Mouse (Mus musculus): ENCODE data around the gene Ubald2. TPM values are rescaled to one million over a fixed set of nuclear protein-coding genes. Genes with fewer than 3 reads are reported as not detected.

The Ubald2 gene
- total and polyA plus RNA-seq, 3 experiments, result 56.8 to 77.7 TPM; not detected in 1

DNA sequence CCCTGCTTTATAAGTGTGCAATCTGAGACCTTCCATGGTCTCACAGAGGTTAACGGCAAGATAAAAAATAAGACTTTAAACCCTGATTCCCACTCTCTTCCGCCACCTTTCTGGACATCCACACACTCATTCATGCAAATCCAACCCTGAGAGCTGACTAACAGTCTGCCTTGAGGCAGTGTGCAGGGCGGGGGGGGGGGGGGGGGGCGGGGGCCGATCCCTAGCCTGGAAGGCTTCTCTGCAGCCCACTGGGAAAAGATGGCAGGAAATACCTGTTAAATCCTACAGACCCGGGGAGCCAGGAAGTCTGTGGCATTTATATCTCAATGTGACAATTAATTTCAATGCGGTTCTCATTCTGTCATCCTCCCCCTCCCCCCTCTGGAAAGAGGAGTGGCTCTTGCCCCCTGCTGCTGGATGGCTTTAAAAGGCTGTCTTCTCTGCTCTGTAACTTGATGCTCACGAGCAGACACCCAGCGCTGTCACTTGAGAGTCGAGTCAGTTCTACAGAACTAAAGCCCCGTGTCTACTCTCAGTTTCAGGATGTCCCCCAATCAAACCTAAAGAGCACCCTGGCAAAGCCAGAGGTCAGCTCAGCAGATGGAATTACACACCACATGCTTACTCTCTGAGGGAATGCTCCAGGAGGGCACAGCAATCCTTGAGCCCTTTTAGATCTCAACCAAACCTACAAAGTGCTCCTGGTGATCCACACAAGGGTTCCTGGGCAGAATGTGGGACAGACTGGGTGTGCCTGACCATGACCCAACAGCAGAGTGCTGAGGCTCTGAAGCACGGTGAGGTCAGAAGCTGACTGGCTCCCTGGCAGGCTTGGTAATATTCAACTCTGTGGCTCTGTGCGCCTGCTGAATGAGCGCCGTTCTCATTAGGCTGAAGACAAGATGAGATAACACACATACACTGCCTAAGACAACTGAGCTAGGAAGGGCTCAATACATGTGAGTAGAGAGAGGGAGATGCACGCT is 46.5 kb upstream of the Ubald2 start:
- no peak overlapping the region for H3K27ac ChIP-seq (ENCODE audit: control insufficient read depth, low read depth, low read length)
- H3K9me3 ChIP-seq (replicated peaks; ENCODE audit: insufficient read depth, low read length), result no peaks in the 10 kb centered on the region
- H3K4me3 ChIP-seq (ENCODE audit: control insufficient read depth in 1 of 2, insufficient read depth in 1 of 2, low read depth in 2 of 2, low read length in 2 of 2), result no peak overlapping the region
- H3K27me3 ChIP-seq (ENCODE audit: control insufficient read depth in 1 of 2, insufficient read depth in 2 of 2, low read length in 2 of 2), result no peaks in the 10 kb centered on the region
- TF ChIP-seq POLR2AphosphoS5 (IDR thresholded peaks at IDR 0.05; ENCODE audit: borderline replicate concordance, low read depth, low read length), result no peak
- TF ChIP-seq USF2 (IDR thresholded peaks at IDR 0.05; ENCODE audit: borderline replicate concordance in 1 of 2, insufficient read depth in 1 of 2, low read depth in 1 of 2, low read length in 2 of 2), result no peak
- no peak for TF ChIP-seq TBP (IDR thresholded peaks at IDR 0.05; ENCODE audit: low read depth, low read length)
- no peak for TF ChIP-seq CHD1 (IDR thresholded peaks at IDR 0.05; ENCODE audit: low read depth, low read length)
- TF ChIP-seq ELF1 (IDR thresholded peaks at IDR 0.05; ENCODE audit: low read depth, low read length), result no peak
- no peak for TF ChIP-seq ETS1 (IDR thresholded peaks at IDR 0.05; ENCODE audit: low read depth, low read length)
- TF ChIP-seq MYC (IDR thresholded peaks at IDR 0.05; ENCODE audit: low read depth, low read length), result no peak
- no peak for TF ChIP-seq NELFE (IDR thresholded peaks at IDR 0.05; ENCODE audit: low read depth, low read length)
- no peak for TF ChIP-seq MAZ (IDR thresholded peaks at IDR 0.05; ENCODE audit: low read depth, low read length)
- no peak for TF ChIP-seq JUND (IDR thresholded peaks at IDR 0.05; ENCODE audit: low read depth, low read length)
- TF ChIP-seq KAT2A (conservative IDR thresholded peaks at IDR 0.05; ENCODE audit: low read depth, low read length), result no peak
- no peak for TF ChIP-seq CHD2 (IDR thresholded peaks at IDR 0.05; ENCODE audit: low read length)
- H3K79me2 ChIP-seq (ENCODE audit: control insufficient read depth, insufficient read depth, low read length, poor library complexity), result no peaks in the 10 kb centered on the region
- no peak overlapping the region for H3K9ac ChIP-seq (ENCODE audit: control insufficient read depth, low read depth, low read length, poor library complexity, severe bottlenecking)
- H3K36me3 ChIP-seq (ENCODE audit: control insufficient read depth in 1 of 2, insufficient read depth in 2 of 2, low read length in 2 of 2), result no peaks in the 10 kb centered on the region
- no peak for DNase-seq (ENCODE audit: low read depth, low spot score)
- no peaks in the 10 kb centered on the region; a peak in 1 of 4 replicates for H3K4me1 ChIP-seq (ENCODE audit: control insufficient read depth in 1 of 2, insufficient read depth in 2 of 2, low read length in 2 of 2)

GRCm38 (mm10) chr11:116388841-116389480 is 44.9 kb upstream of the Ubald2 start:
- Histone ChIP-seq H3K79me2 (ENCODE audit: control insufficient read depth, insufficient read depth, low read length, poor library complexity) (no peaks in the 10 kb centered on the region), H3K27me3 (ENCODE audit: control insufficient read depth in 1 of 2, insufficient read depth in 2 of 2, low read length in 2 of 2) (no peaks in the 10 kb centered on the region), H3K9me3 (replicated peaks; ENCODE audit: insufficient read depth, low read length) (no peaks in the 10 kb centered on the region), H3K4me3 (ENCODE audit: control insufficient read depth in 1 of 2, insufficient read depth in 1 of 2, low read depth in 2 of 2, low read length in 2 of 2) (no peak overlapping the region), H3K36me3 (ENCODE audit: control insufficient read depth in 1 of 2, insufficient read depth in 2 of 2, low read length in 2 of 2) (no peaks in the 10 kb centered on the region), H3K9ac (ENCODE audit: control insufficient read depth, low read depth, low read length, poor library complexity, severe bottlenecking) (no peak overlapping the region), H3K27ac (ENCODE audit: control insufficient read depth, low read depth, low read length) (no peak overlapping the region), H3K4me1 (ENCODE audit: control insufficient read depth in 1 of 2, insufficient read depth in 2 of 2, low read length in 2 of 2) (no peaks in the 10 kb centered on the region; a peak in 1 of 4 replicates)
- DNase-seq (ENCODE audit: low read depth, low spot score), result no peak
- TF ChIP-seq EP300 (IDR thresholded peaks at IDR 0.05; ENCODE audit: low read depth in 1 of 2, low read length in 2 of 2) (no peak), SMC3 (IDR thresholded peaks at IDR 0.05; ENCODE audit: low read depth, low read length) (no peak), TBP (IDR thresholded peaks at IDR 0.05; ENCODE audit: low read depth, low read length) (no peak), MYC (IDR thresholded peaks at IDR 0.05; ENCODE audit: low read depth, low read length) (no peak), SIN3A (IDR thresholded peaks at IDR 0.05; ENCODE audit: low read length) (no peak)
